Mouse (Mus musculus) forebrain, embryonic 14.5 days (tissue): ENCODE measurements at regions not wholly inside any gene's neighbourhood (a gene's known extent, or its start where the extent isn't known, plus 50 kb on each side); places are given as distances from the start of the nearest gene placed in this dataset.

Experiments
- ATAC-seq: fragments of 200-750 bp; cut with Nextera tagmentation; 2 replicates; pipeline ENCODE4 v1.8.0; 2017; ENCODE audit warnings: mild to moderate bottlenecking, moderate library complexity
- DNase-seq: peaks from one replicate; pipeline ENCODE4 v3.0.0-alpha.2; 2015; ENCODE audit warnings: low spot score
- H3K27ac ChIP-seq: fragments of 300-500 bp; sonication (generic); 2 replicates; pipeline ENCODE4 v1.5.1; 2014; ENCODE audit warnings: low read depth, mild to moderate bottlenecking, control low read depth, low read length, moderate library complexity
- H3K27me3 ChIP-seq: fragments of 300-500 bp; sonication (generic); replicated peaks from 2 replicates; pipeline ENCODE4 v1.6.1; 2014; ENCODE audit warnings: low read length, control low read depth, mixed read lengths; ENCODE audit not compliant: control insufficient read depth, insufficient read depth
- H3K36me3 ChIP-seq: fragments of 300-500 bp; sonication (generic); 2 replicates; pipeline ENCODE4 v1.6.1; 2014; ENCODE audit warnings: low read length, control low read depth; ENCODE audit not compliant: control insufficient read depth, insufficient read depth
- H3K4me1 ChIP-seq: fragments of 300-500 bp; sonication (generic); 2 replicates; pipeline ENCODE4 v1.6.1; 2014; ENCODE audit warnings: antibody characterized with exemption, low read length, control low read depth; ENCODE audit not compliant: control insufficient read depth, insufficient read depth
- H3K4me2 ChIP-seq: fragments of 300-500 bp; sonication (generic); 2 replicates; pipeline ENCODE4 v1.6.1; 2014; ENCODE audit warnings: mild to moderate bottlenecking, control low read depth, low read length
- H3K4me3 ChIP-seq: fragments of 300-500 bp; sonication (generic); 2 replicates; pipeline ENCODE4 v1.5.1; 2014; ENCODE audit warnings: low read depth, low read length, control low read depth
- H3K9ac ChIP-seq: fragments of 300-500 bp; sonication (generic); 2 replicates; pipeline ENCODE4 v1.6.1; 2014; ENCODE audit warnings: mild to moderate bottlenecking, low read length, control low read depth, moderate library complexity
- H3K9me3 ChIP-seq: fragments of 300-500 bp; sonication (generic); replicated peaks from 2 replicates; pipeline ENCODE4 v1.6.1; 2016; ENCODE audit warnings: low read length, control low read depth, mixed read lengths; ENCODE audit not compliant: control insufficient read depth
- WGBS: fragments of 180-500 bp; shearing (Covaris S2); extraction: QIAGEN DNeasy Blood & Tissue Kit; methylation state at CpG from one replicate; pipeline ENCODE4 v1.1.7; 2014; 5-methylcytosine and 5-hydroxymethylcytosine counted together

DNA sequence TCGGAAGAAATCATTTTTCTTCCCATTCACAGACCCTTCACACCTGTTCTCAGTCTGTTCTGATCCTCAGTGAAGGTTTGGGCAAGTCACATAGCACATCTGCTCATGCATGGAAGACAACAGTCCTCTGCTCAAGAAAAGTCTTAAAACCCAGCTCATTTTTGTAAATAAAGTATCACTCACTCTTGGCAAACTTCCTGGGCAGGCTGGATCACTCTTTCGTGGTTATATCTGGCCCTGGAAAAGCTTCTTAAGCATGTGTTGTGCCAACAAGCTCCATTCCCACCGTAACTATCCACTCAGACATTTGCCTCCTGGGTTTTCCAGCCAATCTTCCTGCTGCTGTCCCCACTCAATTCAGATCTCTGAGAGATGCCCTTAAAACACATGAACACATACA lies 103.2 kb upstream of the Cep85l start:
- H3K27ac ChIP-seq: no peak overlapping the region
- 58% methylated on average over 3 of the region's 3 CpGs for WGBS

DNA sequence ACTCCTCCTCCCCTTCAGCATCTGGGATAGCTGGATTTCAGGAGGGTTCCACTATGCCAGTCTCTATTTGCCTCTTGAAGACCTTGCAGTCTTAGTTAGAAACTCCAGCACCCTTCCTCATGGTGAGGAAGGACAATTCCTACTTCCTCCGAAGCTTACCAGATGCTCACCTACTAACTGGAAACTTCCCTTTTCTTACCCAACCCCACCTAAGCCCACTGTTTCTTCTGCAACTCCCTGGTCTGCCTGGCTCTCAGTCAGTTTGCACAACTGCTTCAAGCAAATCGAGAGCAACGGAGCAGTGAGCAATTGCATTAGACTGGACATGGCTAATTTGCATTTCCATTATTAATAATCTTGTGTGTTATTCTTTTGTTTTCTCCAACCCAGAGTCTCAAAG lies 90.5 kb upstream of the Cep85l start:
- peaks cover 9% of the 10 kb centered on the region for H3K9me3 ChIP-seq
- no peak overlapping the region for H3K9ac ChIP-seq
- no peak overlapping the region for H3K27ac ChIP-seq
- no peak overlapping the region for H3K4me3 ChIP-seq
- no peaks in the 10 kb centered on the region for H3K36me3 ChIP-seq
- WGBS: 94% methylated on average over 3 of the region's 3 CpGs
- no peak for ATAC-seq
- DNase-seq: no peak
- H3K4me1 ChIP-seq: 0 out of 2 replicates have a peak, but pooled peaks cover 3% of the 10 kb centered on the region
- no peaks in the 10 kb centered on the region for H3K27me3 ChIP-seq
- H3K4me2 ChIP-seq: no peak overlapping the region

More for the DNA sequence above, 103.2 kb upstream of the Cep85l start:
- H3K27me3 ChIP-seq: no peaks in the 10 kb centered on the region
- no peak for ATAC-seq
- DNase-seq: no peak
- no peaks in the 10 kb centered on the region for H3K4me1 ChIP-seq
- H3K4me3 ChIP-seq: no peak overlapping the region
- no peak overlapping the region for H3K4me2 ChIP-seq
- H3K9ac ChIP-seq: no peak overlapping the region
- no peaks in the 10 kb centered on the region for H3K9me3 ChIP-seq
- H3K36me3 ChIP-seq: no peaks in the 10 kb centered on the region

DNA sequence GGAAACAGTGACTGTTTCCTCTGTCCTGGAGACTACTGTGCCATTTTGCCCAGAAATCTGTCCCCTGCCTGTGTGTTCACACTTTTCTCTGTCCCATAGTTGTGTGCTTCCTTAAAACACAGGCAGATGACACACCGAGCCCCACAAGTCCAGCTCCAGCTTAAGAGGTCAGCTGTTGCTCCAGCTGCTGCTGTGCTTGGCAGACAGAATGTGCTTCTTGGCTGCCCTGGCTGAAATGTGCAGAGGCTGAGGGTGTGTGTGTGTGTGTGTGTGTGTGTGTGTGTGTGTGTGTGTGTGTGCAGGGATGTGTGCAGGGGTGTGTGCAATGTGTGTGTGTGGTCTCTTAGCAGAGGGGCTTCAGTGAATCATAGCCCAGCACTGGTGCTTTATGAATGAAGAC lies 89.9 kb upstream of the Cep85l start:
- Histone ChIP-seq H3K36me3 (no peaks in the 10 kb centered on the region), H3K9ac (no peak overlapping the region), H3K27ac (no peak overlapping the region), H3K4me2 (no peak overlapping the region), H3K4me1 (0 out of 2 replicates have a peak, but pooled peaks cover 3% of the 10 kb centered on the region), H3K9me3 (peaks cover 9% of the 10 kb centered on the region), H3K4me3 (no peak overlapping the region), H3K27me3 (no peaks in the 10 kb centered on the region)
- DNase-seq: no peak
- WGBS: 90% methylated on average over 1 of the region's 1 CpGs
- no peak for ATAC-seq

DNA sequence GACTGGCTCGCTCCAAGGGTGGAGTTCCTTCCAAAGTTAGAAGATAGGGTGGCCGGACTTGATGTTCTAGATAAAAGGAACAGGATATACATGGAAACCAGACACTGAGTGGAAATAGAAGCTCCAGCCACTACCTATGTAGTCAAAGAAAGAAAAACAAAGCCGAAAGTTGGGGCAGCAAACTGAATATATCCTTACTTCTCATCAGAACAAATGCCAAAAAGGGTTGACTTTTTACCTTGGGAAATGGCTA lies 88.5 kb upstream of the Cep85l start:
- no peaks in the 10 kb centered on the region for H3K27me3 ChIP-seq
- H3K27ac ChIP-seq: no peak overlapping the region
- H3K36me3 ChIP-seq: no peaks in the 10 kb centered on the region
- H3K9me3 ChIP-seq: peaks cover 7% of the 10 kb centered on the region
- no peak overlapping the region for H3K4me2 ChIP-seq
- 92% methylated on average over 3 of the region's 3 CpGs for WGBS
- ATAC-seq (no peak), DNase-seq (no peak)
- H3K4me1 ChIP-seq: peaks cover 10% of the 10 kb centered on the region; the same call in 1 of the 2 replicates
- no peak overlapping the region for H3K9ac ChIP-seq
- no peak overlapping the region for H3K4me3 ChIP-seq

DNA sequence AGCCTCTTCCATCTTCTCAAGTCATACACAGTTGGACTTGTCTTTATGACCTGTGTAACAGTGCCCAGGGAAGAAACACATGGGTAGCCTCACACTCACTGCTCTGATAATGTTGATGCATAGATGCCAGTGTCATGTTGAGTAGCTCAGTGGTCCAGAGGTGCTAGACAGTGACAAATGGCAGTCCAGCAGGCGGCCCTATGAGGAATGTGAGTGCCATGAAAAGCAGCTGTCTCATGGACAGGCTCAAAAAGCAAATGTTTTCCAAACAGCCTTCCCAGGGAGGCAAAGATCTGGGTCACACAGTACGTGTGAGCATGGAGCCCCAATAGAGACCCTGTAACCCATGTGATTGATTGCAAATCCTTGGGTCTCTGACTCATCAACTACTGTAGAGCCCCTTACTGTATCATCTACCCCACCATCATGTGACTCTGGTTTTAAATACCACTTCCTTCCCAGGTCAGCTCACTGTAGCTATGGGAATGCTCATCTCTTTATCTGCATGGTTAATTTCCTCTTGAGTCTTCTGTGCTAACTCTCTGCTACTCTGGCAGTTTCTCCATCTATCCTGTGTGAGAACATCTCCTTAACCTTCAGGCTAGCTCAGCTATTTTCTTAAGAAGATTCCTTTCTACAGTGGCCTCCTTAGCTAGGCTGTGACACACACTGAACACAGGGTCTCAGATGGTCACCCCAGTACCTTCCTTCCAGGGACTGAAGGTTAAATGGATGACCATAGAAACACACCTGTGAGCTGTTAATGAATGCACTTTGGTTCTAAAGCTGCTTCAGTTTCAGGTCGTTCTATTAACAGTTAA lies 87.9 kb upstream of the Cep85l start:
- Histone ChIP-seq H3K36me3 (no peaks in the 10 kb centered on the region), H3K9me3 (peaks cover 6% of the 10 kb centered on the region), H3K9ac (no peak overlapping the region), H3K4me3 (no peak overlapping the region), H3K27ac (no peak overlapping the region), H3K27me3 (no peaks in the 10 kb centered on the region), H3K4me1 (peaks cover 13% of the 10 kb centered on the region), H3K4me2 (no peak overlapping the region)
- 77% methylated on average over 3 of the region's 3 CpGs for WGBS
- ATAC-seq (no peak), DNase-seq (no peak)

DNA sequence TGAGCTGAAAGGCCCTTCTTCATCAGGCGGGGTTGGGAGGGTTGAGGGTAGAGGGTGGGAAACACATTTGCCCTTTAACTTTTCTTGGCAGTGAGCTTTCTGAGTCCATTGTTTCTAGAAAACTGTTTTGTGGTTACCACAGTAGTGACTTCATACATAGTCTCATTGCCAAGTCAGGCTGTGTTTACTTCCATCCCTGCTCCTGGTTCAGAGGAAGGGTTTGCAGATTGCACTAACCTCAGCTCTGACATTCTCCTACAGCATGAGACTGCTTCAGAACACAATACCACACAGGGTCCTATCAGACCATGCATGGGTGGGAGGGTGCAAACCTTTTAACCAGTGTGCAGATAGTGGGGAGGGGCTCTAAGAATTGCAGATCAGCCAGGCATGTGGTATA lies 87.1 kb upstream of the Cep85l start:
- no peak for DNase-seq
- H3K27ac ChIP-seq: peak overlapping the region; percentile 15; the same call in 1 of the 2 replicates
- H3K36me3 ChIP-seq: no peaks in the 10 kb centered on the region
- ATAC-seq: no peak
- H3K27me3 ChIP-seq: no peaks in the 10 kb centered on the region
- 84% methylated on average over 1 of the region's 1 CpGs for WGBS
- H3K9me3 ChIP-seq: peaks cover 3% of the 10 kb centered on the region
- no peak overlapping the region for H3K9ac ChIP-seq
- H3K4me1 ChIP-seq: peaks cover 14% of the 10 kb centered on the region
- no peak overlapping the region for H3K4me2 ChIP-seq
- no peak overlapping the region for H3K4me3 ChIP-seq

DNA sequence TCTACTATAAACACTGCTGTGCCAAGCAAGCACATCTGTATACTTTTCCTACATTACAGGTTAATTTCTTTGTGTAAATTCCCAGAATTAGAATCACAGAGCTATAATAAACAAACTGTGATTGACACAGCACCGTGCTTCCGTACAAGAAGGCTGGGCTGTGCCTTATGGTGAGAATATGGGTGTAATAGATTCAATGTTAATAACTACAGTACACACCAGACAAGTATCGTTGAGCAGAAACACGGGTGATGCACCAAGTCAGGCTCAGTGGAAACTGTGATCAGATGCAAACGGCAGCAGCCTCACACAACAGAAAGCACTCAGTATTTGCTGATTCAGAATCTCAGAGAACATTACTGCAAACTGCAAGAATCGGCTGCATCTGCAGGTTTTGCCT lies 86.5 kb upstream of the Cep85l start:
- peak; percentile 64; the same call in 1 of the 2 replicates for ATAC-seq
- peak; percentile 60 for DNase-seq
- Histone ChIP-seq H3K4me2 (no peak overlapping the region), H3K36me3 (no peaks in the 10 kb centered on the region), H3K4me3 (no peak overlapping the region), H3K9me3 (no peaks in the 10 kb centered on the region; the same call in 1 of the 2 replicates), H3K4me1 (peaks cover 14% of the 10 kb centered on the region), H3K9ac (no peak overlapping the region), H3K27me3 (no peaks in the 10 kb centered on the region), H3K27ac (no peak overlapping the region; the same call in 1 of the 2 replicates)
- WGBS: 68% methylated on average over 6 of the region's 6 CpGs

DNA sequence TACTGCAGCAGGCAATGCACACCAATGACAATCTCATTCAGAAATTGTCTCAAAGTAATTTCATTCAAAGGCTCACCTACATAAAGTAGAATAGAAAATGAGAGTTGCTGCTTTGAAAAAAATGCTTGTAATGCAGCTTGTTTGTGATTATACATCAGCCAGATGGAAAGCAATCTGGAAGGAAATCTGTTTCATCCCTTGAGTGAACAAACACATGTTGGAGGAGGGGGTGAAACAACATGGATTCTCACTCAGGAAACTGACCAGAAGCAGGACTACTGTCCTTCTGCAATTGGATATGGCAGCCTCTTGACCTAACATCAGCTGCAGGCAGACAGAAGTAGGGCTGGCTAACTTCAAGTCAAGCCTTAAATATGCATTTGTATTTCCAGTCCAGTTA lies 84.8 kb upstream of the Cep85l start:
- H3K9ac ChIP-seq: no peak overlapping the region
- peak overlapping the region; percentile 2; the same call in 1 of the 2 replicates for H3K27ac ChIP-seq
- no peak overlapping the region for H3K4me3 ChIP-seq
- H3K4me1 ChIP-seq: peaks cover 14% of the 10 kb centered on the region
- H3K4me2 ChIP-seq: no peak overlapping the region
- no peaks in the 10 kb centered on the region for H3K36me3 ChIP-seq
- DNase-seq: peak; percentile 80
- no peaks in the 10 kb centered on the region for H3K9me3 ChIP-seq
- H3K27me3 ChIP-seq: no peaks in the 10 kb centered on the region
- no peak for ATAC-seq

DNA sequence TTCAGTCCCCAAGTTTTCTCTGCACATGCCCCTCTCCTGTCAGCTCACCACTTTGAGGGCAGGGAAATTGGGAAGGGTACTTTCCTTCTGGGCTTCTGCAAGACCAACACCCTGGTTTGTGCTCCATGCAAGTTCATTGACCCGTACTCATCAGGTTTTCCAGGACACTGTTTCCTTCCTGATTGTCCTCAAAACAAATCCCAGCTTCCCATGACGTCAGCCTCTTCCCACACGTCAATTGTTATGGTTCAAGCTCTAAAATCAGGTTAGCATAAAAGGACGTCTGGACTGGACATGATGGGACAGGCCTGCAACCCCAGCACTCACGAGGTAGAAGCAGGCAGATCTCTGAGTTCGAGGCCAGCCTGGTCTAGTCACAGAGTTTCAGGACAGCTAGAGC lies 84.3 kb upstream of the Cep85l start:
- DNase-seq (no peak), ATAC-seq (no peak)
- H3K9ac ChIP-seq: no peak overlapping the region
- H3K27me3 ChIP-seq: no peaks in the 10 kb centered on the region
- 44% methylated on average over 6 of the region's 6 CpGs for WGBS
- H3K36me3 ChIP-seq: no peaks in the 10 kb centered on the region
- H3K4me2 ChIP-seq: no peak overlapping the region
- peaks cover 14% of the 10 kb centered on the region for H3K4me1 ChIP-seq
- H3K9me3 ChIP-seq: no peaks in the 10 kb centered on the region
- H3K27ac ChIP-seq: peak overlapping the region; percentile 2
- no peak overlapping the region for H3K4me3 ChIP-seq
